Mouse (Mus musculus): ENCODE data around the gene Slc13a5. TPM values are rescaled to one million over a fixed set of nuclear protein-coding genes. Genes with fewer than 3 reads are reported as not detected.

Gene Slc13a5
- polyA plus RNA-seq, 1 experiment from 2014 or later = 0.84 TPM

GRCm38 (mm10) chr11:72215410-72215797 lies 51.6 kb downstream of the Slc13a5 start, which contains the start of gene Med31:
Gene Med31, minus strand, starts transcription at chr11:72215592.
- Histone ChIP-seq H3K9ac (peak within 1 kb of the TSS; percentile 76), H3K9me3 (no peaks in the 10 kb centered on the region), H3K4me3 (peak within 1 kb of the TSS; percentile 70), H3K36me3 (peaks cover 21% of the 10 kb centered on the region), H3K27me3 (no peaks in the 10 kb centered on the region), H3K4me1 (peaks cover 21% of the 10 kb centered on the region), H3K4me2 (replicated peaks) (peak within 1 kb of the TSS; percentile 90), H3K27ac (peak within 1 kb of the TSS; percentile 44)
- peak; percentile 70 for ATAC-seq (ENCODE audit: low FRiP score, low read depth)
- WGBS = 2% methylated on average over 29 of the region's 29 CpGs

GRCm38 (mm10) chr11:72214591-72215409 lies 52.2 kb downstream of the Slc13a5 start:
- Histone ChIP-seq H3K27ac (peak overlapping the region; percentile 44), H3K4me2 (replicated peaks) (peak overlapping the region; percentile 90), H3K4me1 (peaks cover 21% of the 10 kb centered on the region), H3K9me3 (no peaks in the 10 kb centered on the region), H3K36me3 (peaks cover 27% of the 10 kb centered on the region), H3K9ac (peak overlapping the region; percentile 76), H3K4me3 (peak overlapping the region; percentile 70), H3K27me3 (no peaks in the 10 kb centered on the region)
- WGBS = under 1% methylated on average over 51 of the region's 51 CpGs
- peak; percentile 97 for ATAC-seq (ENCODE audit: low FRiP score, low read depth)

GRCm38 (mm10) chr11:72207834-72208377 lies 59.1 kb downstream of the Slc13a5 start:
- peak overlapping the region; percentile 94 for H3K4me2 ChIP-seq (replicated peaks)
- peak overlapping the region; percentile 90 for H3K9ac ChIP-seq
- H3K27ac ChIP-seq = peak overlapping the region; percentile 58
- no peak for ATAC-seq (ENCODE audit: low FRiP score, low read depth)
- 14% methylated on average over 17 of the region's 17 CpGs for WGBS
- no peaks in the 10 kb centered on the region for H3K9me3 ChIP-seq
- H3K4me1 ChIP-seq = peaks cover 28% of the 10 kb centered on the region
- no peaks in the 10 kb centered on the region for H3K27me3 ChIP-seq
- H3K4me3 ChIP-seq = peak overlapping the region; percentile 89
- H3K36me3 ChIP-seq = peaks cover 35% of the 10 kb centered on the region

GRCm38 (mm10) chr11:72207204-72207833 lies 59.7 kb downstream of the Slc13a5 start, which contains the start of the genes 4933427D14Rik and Txndc17:
Gene 4933427D14Rik, minus strand, starts transcription at chr11:72207459.
Gene Txndc17, plus strand, starts transcription at chr11:72207547.
- Histone ChIP-seq H3K4me1 (peaks cover 28% of the 10 kb centered on the region), H3K36me3 (peaks cover 31% of the 10 kb centered on the region), H3K9ac (peak within 1 kb of the TSS; percentile 90), H3K27me3 (no peaks in the 10 kb centered on the region), H3K4me2 (replicated peaks) (peak within 1 kb of the TSS; percentile 94), H3K9me3 (no peaks in the 10 kb centered on the region), H3K27ac (peak within 1 kb of the TSS; percentile 76), H3K4me3 (peak within 1 kb of the TSS; percentile 89)
- under 1% methylated on average over 42 of the region's 42 CpGs for WGBS
- ATAC-seq (ENCODE audit: low FRiP score, low read depth) = peak; percentile 96

- ATAC-seq (ENCODE audit: low FRiP score, low read depth) = peak; percentile 26
- H3K27ac ChIP-seq = peak within 1 kb of the TSS; percentile 76
- no peaks in the 10 kb centered on the region for H3K9me3 ChIP-seq
- peak within 1 kb of the TSS; percentile 94 for H3K4me2 ChIP-seq (replicated peaks)
- H3K36me3 ChIP-seq = peaks cover 32% of the 10 kb centered on the region
- peaks cover 28% of the 10 kb centered on the region for H3K4me1 ChIP-seq
- H3K4me3 ChIP-seq = peak within 1 kb of the TSS; percentile 89
- WGBS = under 1% methylated on average over 43 of the region's 43 CpGs
- H3K9ac ChIP-seq = peak within 1 kb of the TSS; percentile 90
- no peaks in the 10 kb centered on the region for H3K27me3 ChIP-seq
These were observed 60.5 kb downstream of the Slc13a5 start, which contains the start of gene Gm43951 for GRCm38 (mm10) chr11:72206341-72207203. Gene Gm43951, minus strand, starts transcription at chr11:72206840.

GRCm38 (mm10) chr11:72205256-72205655 lies 61.8 kb downstream of the Slc13a5 start:
- Histone ChIP-seq H3K9ac (peak overlapping the region; percentile 90), H3K27me3 (no peaks in the 10 kb centered on the region), H3K27ac (no peak overlapping the region), H3K4me1 (peaks cover 28% of the 10 kb centered on the region), H3K36me3 (peaks cover 26% of the 10 kb centered on the region), H3K4me3 (0 out of 2 replicates have a peak overlapping the region, but pooled peaks have one; percentile 89), H3K4me2 (replicated peaks) (peak overlapping the region; percentile 94), H3K9me3 (no peaks in the 10 kb centered on the region)
- ATAC-seq (ENCODE audit: low FRiP score, low read depth) = no peak
- 86% methylated on average over 6 of the region's 6 CpGs for WGBS

GRCm38 (mm10) chr11:72203440-72203839 lies 63.6 kb downstream of the Slc13a5 start:
- Histone ChIP-seq H3K9ac (no peak overlapping the region), H3K27me3 (no peaks in the 10 kb centered on the region), H3K9me3 (no peaks in the 10 kb centered on the region), H3K4me2 (replicated peaks) (no peak overlapping the region), H3K4me3 (no peak overlapping the region), H3K27ac (no peak overlapping the region), H3K36me3 (peaks cover 26% of the 10 kb centered on the region), H3K4me1 (peaks cover 24% of the 10 kb centered on the region)
- WGBS = 80% methylated on average over 1 of the region's 1 CpGs
- ATAC-seq (ENCODE audit: low FRiP score, low read depth) = no peak

- H3K36me3 ChIP-seq = peaks cover 44% of the 10 kb centered on the region
- H3K4me2 ChIP-seq (replicated peaks) = no peak overlapping the region
- H3K4me3 ChIP-seq = no peak overlapping the region
- ATAC-seq (ENCODE audit: low FRiP score, low read depth) = no peak
- 88% methylated on average over 8 of the region's 8 CpGs for whole genome bisulfite sequencing
- no peak overlapping the region for H3K27ac ChIP-seq
- no peaks in the 10 kb centered on the region for H3K4me1 ChIP-seq
- no peaks in the 10 kb centered on the region for H3K27me3 ChIP-seq
- H3K9me3 ChIP-seq = no peaks in the 10 kb centered on the region
- no peak overlapping the region for H3K9ac ChIP-seq
These were observed 70.5 kb downstream of the Slc13a5 start for GRCm38 (mm10) chr11:72196506-72196905.

GRCm38 (mm10) chr11:72194259-72194658 lies 72.8 kb downstream of the Slc13a5 start:
- no peak for ATAC-seq (ENCODE audit: low FRiP score, low read depth)
- no peaks in the 10 kb centered on the region for H3K27me3 ChIP-seq
- WGBS = 93% methylated on average over 2 of the region's 2 CpGs
- H3K36me3 ChIP-seq = peaks cover 53% of the 10 kb centered on the region
- no peaks in the 10 kb centered on the region for H3K9me3 ChIP-seq
- H3K4me3 ChIP-seq = no peak overlapping the region
- no peak overlapping the region for H3K4me2 ChIP-seq (replicated peaks)
- H3K27ac ChIP-seq = no peak overlapping the region
- H3K9ac ChIP-seq = no peak overlapping the region
- H3K4me1 ChIP-seq = no peaks in the 10 kb centered on the region

Measured in limb, embryonic 13.5 days (tissue).